Mouse (Mus musculus): ENCODE results near the gene Kdm4b.

- TF ChIP-seq GATA1 (IDR thresholded peaks at IDR 0.05; ENCODE audit: borderline replicate concordance, low read length) = no peak
- TF ChIP-seq FLI1 (IDR thresholded peaks at IDR 0.05; ENCODE audit: low read length) = no peak
Observed at GRCm38 (mm10) chr17:56380286-56380685, 54.4 kb downstream of the Kdm4b start.
